Mouse (Mus musculus) gastrocnemius, adult 18-20 months (tissue): ENCODE data around the gene Kdm2a. TPM values are rescaled to one million over a fixed set of nuclear protein-coding genes. Genes with fewer than 3 reads are reported as not detected.

Experiments
- DNase-seq: peaks from one replicate; pipeline ENCODE4 v3.0.0; 2021; ENCODE audit warnings: low spot score
- total RNA-seq, 2 experiments: library from RNA; stranded (reverse); gene quantifications; 2 replicates each; pipeline ENCODE4 v1.2.3; 2021

The Kdm2a gene
- total RNA-seq, 2 experiments from 2014 or later = 33.4 to 36.8 TPM

GRCm38 (mm10) chr19:4330603-4331002, 67.5 kb downstream of the Kdm2a start:
- DNase-seq = no peak

GRCm38 (mm10) chr19:4328737-4329304, 69.3 kb downstream of the Kdm2a start:
- no peak for DNase-seq

- peak; percentile 47 for DNase-seq
These were observed 71.2 kb downstream of the Kdm2a start for GRCm38 (mm10) chr19:4326881-4327280.

DNA sequence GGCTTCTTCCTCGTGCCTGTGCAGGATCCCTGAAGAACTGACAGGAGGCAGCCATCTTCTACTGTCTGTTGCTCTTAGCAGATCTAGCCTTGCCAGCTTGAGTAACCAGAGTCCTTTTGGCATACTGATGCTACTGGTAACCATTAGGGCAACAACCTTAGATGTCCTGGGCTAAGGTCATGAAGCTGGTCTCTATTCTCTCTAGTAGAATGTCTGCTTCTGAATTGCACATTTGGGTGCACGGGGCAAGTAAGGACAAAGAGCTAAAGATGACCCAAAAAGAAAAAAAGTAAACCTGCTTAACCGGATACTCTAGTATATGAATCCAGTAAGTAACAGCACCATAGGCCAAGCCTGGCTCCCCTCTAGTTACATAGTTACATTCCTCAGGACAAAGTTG, 72.0 kb downstream of the Kdm2a start:
- peak; percentile 34 for DNase-seq

GRCm38 (mm10) chr19:4322134-4322533, 76.0 kb downstream of the Kdm2a start:
- no peak for DNase-seq

- DNase-seq = no peak
These were observed 76.5 kb downstream of the Kdm2a start for GRCm38 (mm10) chr19:4321622-4322021.

- no peak for DNase-seq
These were observed 78.8 kb downstream of the Kdm2a start for GRCm38 (mm10) chr19:4319272-4319671.

DNA sequence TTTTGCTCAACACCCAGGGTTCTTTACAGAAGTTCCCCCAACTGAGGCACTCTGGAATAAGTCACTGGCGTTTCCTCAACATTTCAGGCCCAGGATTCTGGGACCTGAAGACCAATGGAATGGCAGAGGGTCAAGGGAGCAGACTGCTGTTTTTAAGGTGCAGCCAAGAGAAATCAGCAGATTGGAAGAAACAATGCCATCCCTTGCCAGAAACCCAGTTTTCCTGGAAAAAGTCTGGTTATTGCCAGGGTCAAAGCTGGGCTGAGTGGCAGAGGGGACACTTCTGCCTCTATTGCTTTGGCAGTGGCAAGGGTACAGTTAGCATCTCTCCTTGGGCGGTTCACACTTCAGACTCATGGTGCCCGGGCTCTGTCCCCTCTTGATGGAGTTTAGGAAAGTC, 80.9 kb downstream of the Kdm2a start:
- no peak for DNase-seq

GRCm38 (mm10) chr19:4315223-4315944, 82.7 kb downstream of the Kdm2a start:
- no peak for DNase-seq

DNA sequence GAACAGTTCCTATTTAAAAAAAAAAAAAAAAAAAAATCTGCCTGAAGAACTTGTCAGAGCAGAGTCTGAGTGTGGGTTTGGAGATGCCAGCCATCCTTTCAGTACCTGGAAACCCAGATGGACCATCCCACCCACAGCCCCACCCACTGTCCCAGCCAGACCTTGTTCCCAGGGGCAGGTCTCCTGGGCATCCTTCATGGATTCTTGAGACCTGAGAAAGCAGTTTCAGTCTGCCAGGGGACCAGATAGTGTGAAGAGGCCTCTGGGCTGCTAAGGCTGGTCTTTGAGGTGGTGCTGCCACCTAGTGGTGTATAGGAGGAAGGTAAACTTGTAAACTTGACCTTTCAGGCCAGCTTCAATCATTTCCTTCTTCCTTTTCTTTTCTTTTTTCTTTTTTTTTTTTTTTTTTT, 88.3 kb downstream of the Kdm2a start:
- peak; percentile 71 for DNase-seq

- no peak for DNase-seq
These were observed 88.8 kb downstream of the Kdm2a start for GRCm38 (mm10) chr19:4309302-4309701.

DNA sequence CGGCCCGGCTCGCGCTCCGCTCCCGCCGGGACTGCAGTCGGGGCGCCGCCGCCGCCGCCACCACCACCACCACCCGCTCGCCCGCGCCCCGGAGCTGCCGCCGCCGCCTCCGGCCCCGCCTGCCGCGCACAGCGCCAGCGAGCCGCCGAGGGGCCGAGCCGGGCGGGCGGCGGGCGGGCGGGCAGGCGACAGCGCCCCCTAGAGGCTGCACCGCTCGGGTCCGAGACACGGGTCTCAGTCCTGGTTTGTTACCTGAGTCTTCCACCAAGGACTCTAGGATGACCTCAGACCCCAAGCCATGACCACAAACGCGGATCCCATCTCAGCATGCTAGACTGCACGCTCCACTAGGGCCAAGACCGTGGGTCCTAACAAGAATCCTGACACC, 91.9 kb downstream of the Kdm2a start, which contains the start of gene Grk2:
TSS of gene Grk2 (minus strand) at position 33 of the 388 bp plus-strand sequence.
- DNase-seq = peak; percentile 75

DNA sequence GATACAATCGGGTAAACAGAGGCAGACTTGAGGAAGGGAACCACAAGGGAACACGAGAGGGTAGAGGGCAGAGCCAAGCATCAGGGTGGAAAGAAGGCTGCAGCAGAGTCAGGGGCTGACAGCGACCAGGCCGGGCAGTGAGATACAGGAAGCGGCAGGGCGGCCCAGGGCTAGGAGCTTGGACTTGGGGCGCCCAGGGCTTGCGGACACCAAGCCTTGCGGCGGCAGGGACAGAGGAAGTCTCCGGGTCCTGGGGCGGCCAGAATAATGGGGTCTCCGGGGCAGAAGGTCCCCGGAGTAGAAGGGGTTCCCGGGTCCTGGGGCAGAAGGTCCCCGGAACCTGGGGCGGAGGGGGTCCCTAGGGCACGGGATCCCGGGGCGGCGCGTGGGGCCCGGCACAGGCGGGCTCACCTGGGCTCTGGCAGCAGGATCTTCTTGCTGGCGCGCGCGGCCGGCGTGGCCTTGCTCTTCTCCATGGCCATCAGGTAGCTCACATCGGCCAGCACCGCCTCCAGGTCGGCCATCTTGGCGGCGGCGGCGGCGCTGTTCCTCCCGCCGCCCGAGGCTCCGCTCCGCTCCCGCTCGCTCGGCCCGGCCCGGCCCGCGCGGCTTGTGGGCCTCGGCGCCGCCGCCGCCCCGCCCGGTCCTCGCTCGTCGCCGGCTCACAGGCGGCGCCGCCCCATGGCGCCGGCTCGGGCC, 92.4 kb downstream of the Kdm2a start:
- DNase-seq = peak; percentile 24

GRCm38 (mm10) chr19:4304871-4305321, 93.2 kb downstream of the Kdm2a start:
- no peak for DNase-seq

GRCm38 (mm10) chr19:4304251-4304821, 93.7 kb downstream of the Kdm2a start:
- no peak for DNase-seq

- DNase-seq = no peak
These were observed 94.5 kb downstream of the Kdm2a start for GRCm38 (mm10) chr19:4303640-4303995.

DNA sequence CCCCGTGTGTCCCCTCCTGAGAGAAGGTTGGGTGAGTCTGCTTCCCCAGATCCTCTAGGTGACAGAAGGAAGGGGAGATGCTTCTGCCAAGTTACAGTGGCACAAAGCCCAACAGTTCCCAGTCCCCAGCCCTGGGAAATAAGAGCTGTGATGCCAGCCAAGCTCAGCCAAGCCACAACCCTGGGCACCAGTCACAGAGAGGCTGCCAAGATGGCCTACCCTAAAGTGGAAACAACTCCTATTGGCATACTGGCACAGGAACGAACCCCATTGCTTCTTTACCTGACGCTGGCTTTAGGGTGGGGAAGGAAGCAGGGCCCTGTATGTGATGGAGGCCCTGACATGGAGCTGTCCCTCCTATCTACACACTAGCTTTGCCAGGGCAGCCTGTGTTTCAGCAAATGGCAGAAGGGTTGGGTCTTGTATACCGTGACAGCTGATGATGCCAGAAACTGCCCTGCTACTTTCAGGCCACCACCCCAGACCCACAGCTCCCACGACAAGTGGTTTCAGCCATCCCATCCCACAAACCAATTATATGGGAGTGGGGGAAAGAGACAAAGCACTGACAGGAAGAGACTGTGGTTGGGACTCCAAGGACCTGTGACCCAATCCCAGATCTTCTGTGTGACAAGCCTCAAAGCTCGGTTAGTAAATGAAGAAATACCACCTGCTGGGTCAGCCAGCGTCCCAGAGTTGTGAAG, 95.0 kb downstream of the Kdm2a start:
- peak; percentile 83 for DNase-seq

DNA sequence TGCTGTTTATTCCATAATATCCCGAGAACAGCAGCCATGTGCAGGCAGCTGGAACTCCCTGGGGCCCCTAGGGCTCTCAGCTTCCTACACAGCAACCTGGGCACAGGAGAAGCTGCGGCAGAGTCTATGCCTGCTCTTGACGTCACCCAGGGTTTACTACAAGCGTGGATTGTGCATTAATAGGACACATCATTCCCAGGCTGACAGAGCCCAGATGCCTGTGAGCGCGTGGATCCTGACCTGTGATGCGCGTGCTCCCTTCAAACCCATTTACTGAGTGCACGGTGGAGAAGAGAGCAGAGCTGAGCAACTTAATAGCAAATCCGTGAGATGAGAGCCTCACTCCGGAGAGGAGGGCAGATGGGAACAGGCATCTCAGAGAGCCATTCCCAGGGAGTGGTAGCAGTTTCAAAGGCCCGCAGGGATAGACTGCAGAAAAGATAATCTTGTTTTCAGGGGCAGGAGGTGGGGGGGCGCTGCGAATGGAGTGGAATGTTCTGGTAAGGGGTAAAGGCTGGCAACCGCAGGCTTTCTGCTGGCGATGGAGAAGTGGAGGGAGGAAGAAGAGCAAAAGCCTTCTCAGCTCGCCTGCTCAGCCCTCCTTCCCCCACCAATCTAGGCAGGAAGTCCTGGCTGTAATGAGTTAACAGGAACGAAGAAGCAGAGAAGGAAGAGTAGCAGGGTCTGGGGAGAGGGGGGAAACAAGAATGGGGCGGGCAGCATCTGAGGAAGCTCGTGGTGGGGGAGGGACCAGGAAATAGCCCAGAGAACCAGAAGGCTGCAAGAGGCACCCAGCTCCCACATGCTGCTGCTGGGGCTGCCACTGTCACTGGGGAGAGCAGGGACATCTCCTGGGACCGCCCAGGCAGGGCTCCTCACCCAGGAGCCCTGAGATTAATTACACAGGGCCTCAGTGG, 96.1 kb downstream of the Kdm2a start:
- peak; percentile 31 for DNase-seq

- no peak for DNase-seq
These were observed 97.0 kb downstream of the Kdm2a start for GRCm38 (mm10) chr19:4300852-4301734.
